Mouse (Mus musculus) lung, embryonic 14.5 days (tissue): Measurements from ENCODE around the gene Dse. TPM values are rescaled to one million over a fixed set of nuclear protein-coding genes. Genes with fewer than 3 reads are reported as not detected.
A peak's percentile ranks its signal among the peaks of the same experiment; 100 is the strongest.

Experiments used
- ATAC-seq: fragments of 200-750 bp; cut with Nextera tagmentation; 2 replicates; pipeline ENCODE4 v1.8.0; 2017; ENCODE audit warnings: mild to moderate bottlenecking, moderate TSS enrichment, moderate library complexity; ENCODE audit not compliant: insufficient read depth
- DNase-seq: peaks from one replicate; pipeline ENCODE4 v3.0.0-alpha.2; 2015
- H3K27ac ChIP-seq: fragments of 300-500 bp; sonication (generic); 2 replicates; pipeline ENCODE4 v1.5.1; 2014; ENCODE audit warnings: low read depth, mild to moderate bottlenecking, moderate library complexity
- H3K27me3 ChIP-seq: fragments of 300-500 bp; sonication (generic); 2 replicates; pipeline ENCODE4 v1.6.1; 2014; ENCODE audit warnings: low read length, control low read depth; ENCODE audit not compliant: insufficient read depth
- H3K36me3 ChIP-seq: fragments of 300-500 bp; sonication (generic); 2 replicates; pipeline ENCODE4 v1.6.1; 2014; ENCODE audit warnings: control low read depth; ENCODE audit not compliant: insufficient read depth
- H3K4me1 ChIP-seq: fragments of 300-500 bp; sonication (generic); 2 replicates; pipeline ENCODE4 v1.6.1; 2014; ENCODE audit warnings: antibody characterized with exemption, control low read depth; ENCODE audit not compliant: insufficient read depth
- H3K4me2 ChIP-seq: fragments of 300-500 bp; sonication (generic); 2 replicates; pipeline ENCODE4 v1.6.1; 2014; ENCODE audit warnings: mild to moderate bottlenecking
- H3K4me3 ChIP-seq: fragments of 300-500 bp; sonication (generic); 2 replicates; pipeline ENCODE4 v1.5.1; 2014; ENCODE audit warnings: low read depth, low read length
- H3K9ac ChIP-seq: fragments of 300-500 bp; sonication (generic); 2 replicates; pipeline ENCODE4 v1.6.1; 2014
- H3K9me3 ChIP-seq: fragments of 300-500 bp; sonication (generic); 2 replicates; pipeline ENCODE4 v1.6.1; 2016; ENCODE audit warnings: low read depth, low read length, control low read depth
- CTCF ChIP-seq: IDR thresholded peaks from 2 replicates; pipeline ENCODE4 v1.5.1; 2016; ENCODE audit warnings: antibody characterized with exemption, low read depth
- WGBS: fragments of 180-500 bp; shearing (Covaris S2); extraction: QIAGEN DNeasy Blood & Tissue Kit; methylation state at CpG from one replicate; pipeline ENCODE4 v1.1.7; 2014; 5-methylcytosine and 5-hydroxymethylcytosine counted together
- polyA plus RNA-seq: library from polyadenylated mRNA; unstranded; fragments of >200 nt; fragmentation: Nextera tagmentation; extraction: Ambion mirVana; gene quantifications from 2 replicates; pipeline ENCODE4 v1.2.1, GENCODE M21; 2014

The Dse gene
- polyA plus RNA-seq, 1 experiment from 2014 or later = 41.4 TPM

DNA sequence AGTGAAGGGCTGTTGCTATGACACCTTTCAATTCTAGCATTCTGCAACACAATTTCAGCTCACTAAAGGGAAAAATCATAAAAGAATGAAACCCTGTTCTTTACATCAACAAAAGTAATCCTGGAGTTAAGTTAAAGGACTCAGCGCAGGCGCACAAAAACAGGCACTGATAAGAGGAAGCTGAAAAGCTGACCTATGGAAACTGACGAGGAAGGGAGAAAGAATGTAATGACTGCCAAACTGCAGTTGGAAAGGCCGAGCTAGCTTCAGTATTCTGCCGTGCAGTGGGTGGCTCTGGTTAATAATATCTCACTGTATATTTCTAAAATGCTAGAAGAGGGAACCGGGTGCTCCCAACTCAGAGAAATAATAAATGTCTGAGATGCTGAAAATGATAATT is 69.5 kb downstream of the Dse start:
- Histone ChIP-seq H3K9me3 (no peaks in the 10 kb centered on the region; the same call in 1 of the 2 replicates), H3K4me3 (no peak overlapping the region), H3K27me3 (no peaks in the 10 kb centered on the region), H3K36me3 (no peaks in the 10 kb centered on the region), H3K27ac (no peak overlapping the region), H3K4me1 (no peaks in the 10 kb centered on the region), H3K9ac (no peak overlapping the region), H3K4me2 (no peak overlapping the region)
- DNase-seq (peak; percentile 35), ATAC-seq (no peak)
- no peak for TF ChIP-seq CTCF
- 42% methylated on average over 6 of the region's 6 CpGs for WGBS

DNA sequence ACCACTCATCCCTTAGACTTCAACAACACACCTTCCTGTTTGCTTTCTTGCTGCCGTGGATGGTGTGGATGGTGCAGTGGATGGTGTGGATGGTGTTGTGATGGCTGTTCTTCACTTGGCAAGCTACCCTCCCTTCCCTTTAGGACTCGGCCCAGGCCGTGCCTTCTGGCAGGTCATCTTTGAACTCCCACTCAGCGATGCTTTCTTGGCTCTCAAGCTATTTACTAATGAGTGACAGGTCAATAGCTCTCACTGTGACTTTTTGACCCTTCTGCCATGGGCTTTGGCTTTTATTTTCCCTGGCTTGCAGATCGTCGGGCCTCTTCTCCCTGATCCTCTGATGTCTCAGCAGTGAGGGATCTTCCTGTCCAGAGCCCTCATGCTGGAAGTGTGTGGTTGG is 71.1 kb downstream of the Dse start:
- Histone ChIP-seq H3K9me3 (no peaks in the 10 kb centered on the region), H3K4me3 (no peak overlapping the region), H3K27me3 (no peaks in the 10 kb centered on the region), H3K36me3 (no peaks in the 10 kb centered on the region), H3K9ac (no peak overlapping the region), H3K27ac (no peak overlapping the region), H3K4me1 (no peaks in the 10 kb centered on the region), H3K4me2 (no peak overlapping the region)
- TF ChIP-seq CTCF = no peak
- ATAC-seq (no peak), DNase-seq (no peak)
- WGBS = 26% methylated on average over 6 of the region's 6 CpGs

DNA sequence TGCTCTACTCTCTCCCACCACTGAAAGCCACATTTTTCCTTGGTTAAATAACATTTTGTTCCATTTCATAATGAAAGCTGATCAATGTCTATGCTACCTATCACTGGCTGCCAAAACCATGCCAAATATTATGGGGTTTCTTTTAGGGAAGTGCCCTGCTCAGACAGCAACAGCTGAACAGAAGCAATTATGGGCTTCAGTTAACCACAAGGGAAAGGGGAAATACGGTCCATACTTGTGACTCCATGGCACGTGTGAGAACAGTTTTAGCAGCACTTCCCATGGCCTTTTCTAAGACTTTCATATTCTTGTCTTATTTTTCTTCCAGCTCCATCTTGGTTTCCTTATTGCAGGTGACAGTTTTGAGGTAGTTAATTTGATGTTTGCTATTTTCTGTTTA is 76.2 kb downstream of the Dse start:
- no peaks in the 10 kb centered on the region for H3K36me3 ChIP-seq
- no peak overlapping the region for H3K9ac ChIP-seq
- TF ChIP-seq CTCF = no peak
- no peaks in the 10 kb centered on the region for H3K4me1 ChIP-seq
- ATAC-seq = no peak
- no peaks in the 10 kb centered on the region for H3K27me3 ChIP-seq
- H3K4me3 ChIP-seq = no peak overlapping the region
- H3K9me3 ChIP-seq = no peaks in the 10 kb centered on the region
- 62% methylated on average over 2 of the region's 2 CpGs for WGBS
- no peak overlapping the region for H3K27ac ChIP-seq
- no peak overlapping the region for H3K4me2 ChIP-seq
- peak; percentile 5 for DNase-seq

DNA sequence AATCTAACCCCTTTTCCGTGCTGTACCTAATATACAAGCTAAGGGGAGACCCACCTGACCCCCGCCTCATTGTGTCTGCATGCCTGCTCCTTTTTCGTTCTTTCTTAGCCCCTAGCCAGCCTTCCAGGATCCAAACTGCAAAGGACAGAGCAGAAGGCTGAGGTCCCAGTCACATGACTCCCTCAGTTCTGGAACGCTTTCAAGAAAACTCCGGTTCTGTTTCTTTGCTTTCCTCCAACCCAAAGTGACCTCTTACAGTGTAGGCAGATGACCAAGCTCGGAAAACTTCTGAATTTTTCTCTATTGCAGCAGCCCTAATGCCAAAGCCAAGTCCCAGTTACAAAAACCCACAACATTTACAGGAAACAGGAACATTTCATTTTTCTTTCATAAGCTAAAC is 79.1 kb downstream of the Dse start:
- DNase-seq (peak; percentile 37), ATAC-seq (no peak)
- Histone ChIP-seq H3K27ac (no peak overlapping the region), H3K4me1 (no peaks in the 10 kb centered on the region), H3K36me3 (no peaks in the 10 kb centered on the region), H3K9me3 (no peaks in the 10 kb centered on the region), H3K4me2 (no peak overlapping the region), H3K4me3 (no peak overlapping the region), H3K27me3 (no peaks in the 10 kb centered on the region), H3K9ac (no peak overlapping the region)
- TF ChIP-seq CTCF = no peak
- WGBS = 67% methylated on average over 6 of the region's 6 CpGs

DNA sequence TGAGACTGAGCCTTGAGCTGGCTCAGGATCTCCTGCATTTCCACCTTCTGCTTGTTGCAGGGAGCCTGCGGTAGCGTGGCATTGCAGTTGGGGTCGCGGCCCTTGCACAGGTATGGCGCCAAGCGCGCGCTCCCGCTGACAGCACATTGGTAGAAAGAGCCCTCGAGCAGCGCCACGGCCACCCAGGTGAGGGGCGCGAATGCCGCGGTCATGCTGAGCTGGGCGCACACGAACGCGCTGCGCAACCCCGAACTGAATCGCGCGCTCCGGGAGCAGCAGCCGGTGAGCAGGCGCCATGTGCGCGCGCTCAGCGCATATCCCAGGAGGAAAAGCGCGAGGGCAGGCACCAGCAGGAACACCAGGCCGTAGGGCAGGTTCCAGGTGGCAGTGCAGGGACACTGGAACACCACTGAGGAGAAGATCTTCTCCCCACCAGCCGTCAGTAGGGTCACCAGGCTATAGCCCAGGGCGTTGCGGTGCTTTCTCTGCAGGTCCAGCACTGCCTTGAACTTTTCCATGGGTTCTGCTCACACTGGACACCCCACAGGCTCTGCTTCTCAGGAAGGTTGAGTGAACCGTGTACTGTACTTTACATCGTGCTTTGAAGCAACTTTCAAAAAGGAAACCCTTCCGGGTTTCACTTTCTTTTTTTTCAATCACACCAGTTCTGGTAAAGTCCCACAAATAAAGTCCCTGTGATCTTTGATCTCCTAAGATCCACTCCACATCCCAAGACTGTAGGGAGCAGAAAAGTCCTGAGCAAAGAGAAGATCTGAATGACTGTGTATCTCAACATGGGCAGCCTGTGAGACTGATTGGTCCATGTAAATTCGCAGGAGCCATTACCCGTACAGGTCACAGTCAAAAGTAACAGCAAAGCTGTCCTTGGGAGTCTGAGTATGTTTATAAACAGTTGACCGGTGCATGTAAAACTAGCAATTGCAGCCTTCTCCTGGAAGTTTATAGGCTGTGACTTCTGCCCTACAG is 79.8 kb downstream of the Dse start, which contains the start of gene Calhm6:
Gene Calhm6 (minus strand): TSS at position 593 of the 987 bp plus-strand sequence.
- no peaks in the 10 kb centered on the region for H3K36me3 ChIP-seq
- H3K27me3 ChIP-seq = no peaks in the 10 kb centered on the region
- no peaks in the 10 kb centered on the region for H3K4me1 ChIP-seq
- H3K9me3 ChIP-seq = no peaks in the 10 kb centered on the region
- no peak within 1 kb of the TSS for H3K27ac ChIP-seq
- ATAC-seq (peak; percentile 76), DNase-seq (peak; percentile 74)
- H3K9ac ChIP-seq = peak within 1 kb of the TSS; percentile 55
- TF ChIP-seq CTCF = no peak
- H3K4me3 ChIP-seq = peak within 1 kb of the TSS; percentile 47
- H3K4me2 ChIP-seq = peak within 1 kb of the TSS; percentile 82
- 13% methylated on average over 44 of the region's 44 CpGs for WGBS

DNA sequence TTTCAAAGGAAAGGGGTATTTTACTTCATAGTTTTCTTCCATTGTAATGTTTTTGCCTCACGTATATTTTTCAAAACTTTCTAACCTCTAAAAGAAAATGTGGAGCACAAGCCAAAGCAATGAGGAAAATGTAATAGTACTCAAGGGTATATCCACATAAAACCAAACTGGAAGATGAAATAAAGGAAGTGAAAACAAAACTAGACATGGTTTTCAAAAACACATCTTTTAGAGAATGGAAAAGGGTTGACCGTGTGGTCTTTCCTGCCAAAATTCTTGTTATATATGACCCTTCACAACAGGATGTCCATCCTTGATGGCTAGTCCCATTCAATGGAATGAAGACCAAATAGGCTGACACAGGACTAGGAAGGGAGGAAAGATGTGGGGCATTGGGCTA is 89.1 kb downstream of the Dse start:
- no peak overlapping the region for H3K4me3 ChIP-seq
- DNase-seq (no peak), ATAC-seq (no peak)
- no peaks in the 10 kb centered on the region for H3K27me3 ChIP-seq
- no peaks in the 10 kb centered on the region for H3K4me1 ChIP-seq
- H3K36me3 ChIP-seq = no peaks in the 10 kb centered on the region
- TF ChIP-seq CTCF = no peak
- H3K4me2 ChIP-seq = no peak overlapping the region
- 84% methylated on average over 2 of the region's 2 CpGs for WGBS
- no peaks in the 10 kb centered on the region for H3K9me3 ChIP-seq
- H3K27ac ChIP-seq = no peak overlapping the region
- no peak overlapping the region for H3K9ac ChIP-seq

DNA sequence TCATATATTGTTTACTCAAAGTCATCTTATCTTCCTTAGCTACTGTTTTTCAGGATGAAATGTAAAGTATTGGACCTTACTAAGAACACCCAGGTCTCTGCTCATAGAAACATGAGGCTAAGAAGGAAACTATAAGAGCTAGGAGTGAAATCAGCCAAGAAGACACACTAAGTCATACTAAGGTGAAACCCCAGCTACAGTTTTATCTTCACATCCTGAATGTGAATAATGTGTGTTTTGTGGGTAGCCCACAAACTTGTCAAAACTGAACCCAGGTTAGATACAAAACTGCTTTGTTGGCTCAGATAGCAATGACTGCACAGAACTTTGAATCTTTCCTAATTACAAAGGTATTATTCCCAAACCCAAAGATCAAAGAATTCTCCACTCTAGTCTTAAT is 89.7 kb downstream of the Dse start:
- Histone ChIP-seq H3K27ac (no peak overlapping the region), H3K4me1 (no peaks in the 10 kb centered on the region), H3K4me2 (no peak overlapping the region), H3K4me3 (no peak overlapping the region), H3K36me3 (no peaks in the 10 kb centered on the region), H3K27me3 (no peaks in the 10 kb centered on the region), H3K9ac (no peak overlapping the region), H3K9me3 (no peaks in the 10 kb centered on the region)
- ATAC-seq = no peak
- no peak for DNase-seq
- no peak for TF ChIP-seq CTCF
